In genomic region chr3:115530441-115530840, GRCm38 (mm10) we compare ENCODE assay signal across 19 mouse cellular contexts.
"Had no signal": no experiment of that assay in that cellular context is flagged by ENCODE, and none has a peak within 500 bp of the region (broad histone marks: within the 10 kb centered on the region; RNA-seq: fewer than 3 reads in every experiment).

No protein-coding gene starts in this region.

- DNase-seq: gastrocnemius, adult 2 months; gastrocnemius, postnatal 25 days; kidney, adult 18-20 months; kidney, adult 8-10 months; liver; liver, embryonic 13.5 days had no signal

- H3K4me1 ChIP-seq: heart, embryonic 10.5 days; hindbrain, embryonic 10.5 days; hindbrain, embryonic 13.5 days; intestine, embryonic 15.5 days; limb, embryonic 10.5 days; limb, embryonic 12.5 days; liver, embryonic 13.5 days had no signal

- H3K27ac ChIP-seq: gastrocnemius, adult 2 months; heart, embryonic 10.5 days; heart, embryonic 13.5 days; hindbrain, embryonic 10.5 days; hindbrain, embryonic 13.5 days; intestine, embryonic 15.5 days; layer of hippocampus, adult 2 months; left cerebral cortex, adult 2 months; limb, embryonic 10.5 days; limb, embryonic 12.5 days; liver, embryonic 13.5 days had no signal

- H3K9ac ChIP-seq: heart, embryonic 13.5 days; hindbrain, embryonic 13.5 days; intestine, embryonic 15.5 days; limb, embryonic 12.5 days; liver, embryonic 13.5 days had no signal

- H3K4me2 ChIP-seq: heart, embryonic 13.5 days; hindbrain, embryonic 13.5 days; intestine, embryonic 15.5 days; limb, embryonic 12.5 days; liver, embryonic 11.5 days; liver, embryonic 13.5 days had no signal

- H3K27me3 ChIP-seq: heart, embryonic 13.5 days; hindbrain, embryonic 13.5 days; intestine, embryonic 15.5 days; limb, embryonic 12.5 days; liver, embryonic 13.5 days had no signal

- H3K36me3 ChIP-seq: heart, embryonic 10.5 days; heart, embryonic 13.5 days; hindbrain, embryonic 10.5 days; hindbrain, embryonic 13.5 days; intestine, embryonic 15.5 days; limb, embryonic 10.5 days; limb, embryonic 12.5 days; liver, embryonic 13.5 days had no signal

- H3K9me3 ChIP-seq: heart, embryonic 10.5 days; heart, embryonic 13.5 days; hindbrain, embryonic 10.5 days; hindbrain, embryonic 13.5 days; intestine, embryonic 15.5 days; limb, embryonic 10.5 days; limb, embryonic 12.5 days; liver, embryonic 13.5 days had no signal

- ATAC-seq: forebrain, embryonic 16.5 days; inflammation-experienced regulatory T-cells, adult 6 months; intestine, embryonic 15.5 days; intestine, postnatal 0 days had no signal

- H3K4me3 ChIP-seq: gastrocnemius, adult 2 months; heart, embryonic 10.5 days; heart, embryonic 13.5 days; hindbrain, embryonic 10.5 days; hindbrain, embryonic 13.5 days; intestine, embryonic 15.5 days; layer of hippocampus, adult 2 months; left cerebral cortex, adult 2 months; limb, embryonic 10.5 days; limb, embryonic 12.5 days; liver, embryonic 13.5 days had no signal
